Mouse (Mus musculus) hindbrain, embryonic 16.5 days (tissue): ENCODE data around the gene Lrrc8d. TPM values are rescaled to one million over a fixed set of nuclear protein-coding genes. Genes with fewer than 3 reads are reported as not detected.
A peak's percentile ranks its signal among the peaks of the same experiment; 100 is the strongest.

ENCODE experiments used
- ATAC-seq: fragments of 200-750 bp; cut with Nextera tagmentation; 2 replicates; pipeline ENCODE4 v1.8.0; 2017; ENCODE audit warnings: moderate TSS enrichment, moderate library complexity
- H3K27ac ChIP-seq: fragments of 300-500 bp; sonication (generic); 2 replicates; pipeline ENCODE4 v1.5.1; 2014; ENCODE audit warnings: low read depth, mild to moderate bottlenecking, control low read depth, low read length, moderate library complexity
- H3K27me3 ChIP-seq: fragments of 300-500 bp; sonication (generic); replicated peaks from 2 replicates; pipeline ENCODE4 v1.6.1; 2014; ENCODE audit warnings: low read length; ENCODE audit not compliant: control insufficient read depth, insufficient read depth
- H3K36me3 ChIP-seq: fragments of 300-500 bp; sonication (generic); 2 replicates; pipeline ENCODE4 v1.6.1; 2014; ENCODE audit warnings: mild to moderate bottlenecking, low read length, moderate library complexity, mixed read lengths; ENCODE audit not compliant: control insufficient read depth, insufficient read depth
- H3K4me1 ChIP-seq: fragments of 300-500 bp; sonication (generic); 2 replicates; pipeline ENCODE4 v1.6.1; 2014; ENCODE audit warnings: low read depth, low read length; ENCODE audit not compliant: control insufficient read depth, insufficient read depth
- H3K4me2 ChIP-seq: fragments of 300-500 bp; sonication (generic); 2 replicates; pipeline ENCODE4 v1.6.1; 2014; ENCODE audit warnings: mild to moderate bottlenecking, low read length, control low read depth, moderate library complexity
- H3K4me3 ChIP-seq: fragments of 300-500 bp; sonication (generic); 2 replicates; pipeline ENCODE4 v1.5.1; 2014; ENCODE audit warnings: mild to moderate bottlenecking, low read length, control low read depth, moderate library complexity
- H3K9ac ChIP-seq: fragments of 300-500 bp; sonication (generic); 2 replicates; pipeline ENCODE4 v1.6.1; 2014; ENCODE audit warnings: low read depth, mild to moderate bottlenecking, control low read depth, low read length, moderate library complexity
- H3K9me3 ChIP-seq: fragments of 300-500 bp; sonication (generic); 2 replicates; pipeline ENCODE4 v1.6.1; 2014; ENCODE audit warnings: mild to moderate bottlenecking, low read length, moderate library complexity; ENCODE audit not compliant: control insufficient read depth
- WGBS: fragments of 180-500 bp; shearing (Covaris S2); extraction: QIAGEN DNeasy Blood & Tissue Kit; methylation state at CpG from one replicate; pipeline ENCODE4 v1.1.7; 2014; 5-methylcytosine and 5-hydroxymethylcytosine counted together
- polyA plus RNA-seq: library from polyadenylated mRNA; unstranded; fragments of >200 nt; fragmentation: Nextera tagmentation; extraction: Ambion mirVana; gene quantifications from 2 replicates; pipeline ENCODE4 v1.2.1, GENCODE M21; 2015

Lrrc8d gene
- polyA plus RNA-seq, 1 experiment from 2014 or later, result 19.1 TPM

DNA sequence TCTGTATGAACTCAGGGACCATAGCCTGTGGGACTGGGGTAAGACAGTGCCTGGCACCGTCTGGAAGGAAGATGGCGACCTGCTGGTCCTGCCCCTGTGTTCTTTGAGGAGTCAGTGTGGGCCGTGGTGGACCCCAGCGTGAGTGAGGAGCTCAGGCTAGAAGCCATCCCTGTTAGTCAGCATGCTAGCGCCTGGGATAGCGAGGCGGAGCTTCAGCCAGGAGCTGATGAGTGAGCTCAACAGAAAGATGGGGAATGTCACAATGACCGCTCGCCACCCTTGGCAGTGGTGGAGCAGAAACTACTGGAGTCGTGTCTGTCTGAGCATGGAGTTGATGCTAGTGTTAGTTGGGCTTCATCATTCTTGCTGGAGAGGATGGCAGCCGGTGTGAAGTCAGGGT lies 109.3 kb downstream of the Lrrc8d start:
- no peak for ATAC-seq

DNA sequence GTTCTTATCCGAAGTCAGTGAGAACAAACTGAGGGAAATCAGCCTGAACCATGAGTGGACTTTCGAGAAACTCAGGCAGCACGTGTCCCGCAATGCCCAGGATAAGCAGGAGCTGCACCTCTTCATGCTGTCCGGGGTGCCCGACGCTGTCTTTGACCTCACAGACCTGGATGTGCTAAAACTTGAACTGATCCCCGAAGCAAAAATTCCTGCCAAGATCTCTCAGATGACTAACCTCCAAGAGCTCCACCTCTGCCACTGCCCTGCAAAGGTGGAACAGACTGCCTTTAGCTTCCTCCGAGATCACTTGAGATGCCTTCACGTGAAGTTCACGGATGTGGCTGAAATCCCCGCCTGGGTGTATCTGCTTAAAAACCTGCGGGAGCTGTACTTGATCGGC lies 113.3 kb downstream of the Lrrc8d start:
- no peak for ATAC-seq
- H3K27ac ChIP-seq, result no peak overlapping the region
- no peak overlapping the region for H3K4me3 ChIP-seq
- no peaks in the 10 kb centered on the region for H3K4me1 ChIP-seq
- peaks cover 21% of the 10 kb centered on the region for H3K9me3 ChIP-seq
- H3K4me2 ChIP-seq, result no peak overlapping the region
- no peaks in the 10 kb centered on the region for H3K27me3 ChIP-seq
- H3K36me3 ChIP-seq, result peaks cover 28% of the 10 kb centered on the region
- no peak overlapping the region for H3K9ac ChIP-seq
- 98% methylated on average over 14 of the region's 14 CpGs for WGBS

More for the DNA sequence above, 109.3 kb downstream of the Lrrc8d start:
- Histone ChIP-seq H3K27ac (no peak overlapping the region), H3K9me3 (peaks cover 21% of the 10 kb centered on the region), H3K36me3 (peaks cover 27% of the 10 kb centered on the region), H3K4me2 (no peak overlapping the region), H3K4me3 (no peak overlapping the region), H3K9ac (no peak overlapping the region), H3K4me1 (no peaks in the 10 kb centered on the region), H3K27me3 (no peaks in the 10 kb centered on the region)
- WGBS, result 85% methylated on average over 11 of the region's 11 CpGs

DNA sequence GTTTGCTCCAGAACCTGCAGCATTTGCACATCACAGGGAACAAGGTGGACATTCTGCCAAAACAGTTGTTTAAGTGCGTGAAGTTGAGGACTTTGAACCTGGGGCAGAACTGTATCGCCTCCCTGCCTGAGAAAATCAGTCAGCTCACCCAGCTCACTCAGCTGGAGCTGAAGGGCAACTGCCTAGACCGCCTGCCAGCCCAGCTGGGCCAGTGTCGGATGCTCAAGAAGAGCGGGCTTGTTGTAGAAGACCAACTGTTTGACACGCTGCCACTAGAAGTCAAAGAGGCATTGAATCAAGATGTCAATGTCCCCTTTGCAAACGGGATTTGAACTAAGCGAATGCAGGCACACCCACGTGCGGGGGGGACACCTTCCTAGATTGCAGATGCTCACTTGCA lies 114.2 kb downstream of the Lrrc8d start:
- Histone ChIP-seq H3K4me3 (no peak overlapping the region), H3K9me3 (peaks cover 21% of the 10 kb centered on the region), H3K27ac (no peak overlapping the region), H3K4me1 (no peaks in the 10 kb centered on the region), H3K4me2 (no peak overlapping the region), H3K36me3 (peaks cover 28% of the 10 kb centered on the region), H3K9ac (no peak overlapping the region), H3K27me3 (no peaks in the 10 kb centered on the region)
- no peak for ATAC-seq
- 93% methylated on average over 10 of the region's 10 CpGs for WGBS

DNA sequence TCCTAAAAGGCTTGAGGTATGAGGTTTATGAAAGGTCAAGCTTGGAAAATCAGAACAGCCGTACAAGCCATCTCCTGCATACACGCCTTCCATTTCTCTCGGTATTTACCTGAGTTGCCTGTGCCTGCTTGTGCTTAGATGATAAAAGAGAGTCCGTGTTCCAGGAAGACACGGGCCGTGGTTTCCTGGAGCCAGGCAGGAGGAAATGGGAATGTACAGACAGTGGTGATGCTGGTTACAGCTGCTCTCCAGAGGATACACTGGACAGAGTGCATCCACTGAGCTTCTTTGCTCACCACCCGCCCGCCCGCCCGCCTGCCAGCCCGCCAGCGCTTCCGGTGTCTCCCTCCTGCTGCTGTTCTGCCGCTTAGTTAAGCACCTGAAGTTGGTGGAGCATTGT lies 116.3 kb downstream of the Lrrc8d start:
- peaks cover 21% of the 10 kb centered on the region for H3K9me3 ChIP-seq
- no peak overlapping the region for H3K4me3 ChIP-seq
- H3K27me3 ChIP-seq, result no peaks in the 10 kb centered on the region
- no peak overlapping the region for H3K4me2 ChIP-seq
- no peak for ATAC-seq
- H3K27ac ChIP-seq, result no peak overlapping the region
- peaks cover 28% of the 10 kb centered on the region for H3K36me3 ChIP-seq
- 89% methylated on average over 14 of the region's 14 CpGs for WGBS
- H3K4me1 ChIP-seq, result no peaks in the 10 kb centered on the region
- H3K9ac ChIP-seq, result no peak overlapping the region

DNA sequence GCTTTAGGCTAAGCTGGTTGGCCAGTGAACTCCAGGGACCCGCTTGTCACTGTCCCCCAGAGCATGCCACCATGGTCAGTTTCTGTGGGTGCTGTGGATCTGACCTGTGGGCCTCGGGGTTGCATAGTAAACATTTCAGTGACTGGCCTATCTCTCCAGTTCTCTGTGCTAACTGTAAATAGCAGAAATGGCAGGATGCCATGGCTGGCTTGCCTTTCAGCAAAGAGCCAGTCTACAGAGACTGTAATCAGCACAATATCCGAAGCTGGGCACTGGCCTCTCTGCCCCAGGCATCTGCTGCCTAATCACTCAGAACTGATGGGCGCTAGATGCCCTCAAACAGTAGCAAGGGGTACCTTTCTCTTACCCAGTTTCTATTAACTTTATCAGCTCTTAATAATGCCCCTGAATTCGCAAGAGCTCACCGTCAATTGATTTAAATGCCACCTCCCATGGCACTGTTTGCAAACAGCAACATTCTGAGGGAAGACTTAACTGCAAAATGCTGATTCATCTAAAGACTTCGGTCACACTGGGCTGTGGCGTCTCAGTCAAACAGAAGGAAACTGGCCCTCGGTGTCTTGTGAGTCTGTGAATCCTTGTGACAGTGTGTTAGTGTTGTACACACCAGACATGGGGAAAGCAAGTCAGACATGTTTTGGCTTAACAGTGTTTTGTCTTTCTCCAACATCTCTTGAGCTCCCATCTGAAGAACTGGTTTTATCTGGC lies 117.6 kb downstream of the Lrrc8d start:
- H3K4me2 ChIP-seq, result no peak overlapping the region
- 59% methylated on average over 9 of the region's 9 CpGs for WGBS
- H3K27ac ChIP-seq, result no peak overlapping the region
- H3K27me3 ChIP-seq, result no peaks in the 10 kb centered on the region
- no peak overlapping the region for H3K9ac ChIP-seq
- peaks cover 11% of the 10 kb centered on the region for H3K9me3 ChIP-seq
- H3K36me3 ChIP-seq, result peaks cover 18% of the 10 kb centered on the region
- no peaks in the 10 kb centered on the region for H3K4me1 ChIP-seq
- H3K4me3 ChIP-seq, result no peak overlapping the region
- ATAC-seq, result peak; percentile 46; the same call in 1 of the 2 replicates

DNA sequence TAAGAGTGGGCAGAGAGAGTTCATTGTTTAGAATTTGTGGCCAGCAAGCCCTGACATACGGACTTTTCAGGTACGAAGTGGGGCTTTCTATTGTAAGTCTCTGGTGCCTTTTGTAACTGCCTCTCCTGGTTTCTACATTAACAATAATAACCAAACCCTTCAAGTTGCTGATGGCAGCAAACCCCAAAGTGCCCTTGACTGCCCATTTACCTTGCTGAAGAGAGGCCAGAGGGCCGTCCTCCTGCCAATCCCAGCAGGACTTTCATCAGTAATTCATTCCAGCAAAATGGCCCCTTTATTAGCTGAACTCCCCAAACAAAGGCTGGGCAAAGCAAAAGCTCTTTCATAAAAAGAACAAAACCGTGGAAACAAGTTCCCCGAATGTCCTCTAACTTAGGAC lies 118.6 kb downstream of the Lrrc8d start:
- H3K27me3 ChIP-seq, result no peaks in the 10 kb centered on the region
- peaks cover 8% of the 10 kb centered on the region for H3K36me3 ChIP-seq
- ATAC-seq, result no peak
- peaks cover 1% of the 10 kb centered on the region for H3K9me3 ChIP-seq
- WGBS, result 35% methylated on average over 5 of the region's 5 CpGs
- no peak overlapping the region for H3K4me3 ChIP-seq
- H3K4me1 ChIP-seq, result peaks cover 7% of the 10 kb centered on the region
- H3K4me2 ChIP-seq, result no peak overlapping the region
- H3K9ac ChIP-seq, result no peak overlapping the region
- no peak overlapping the region for H3K27ac ChIP-seq

DNA sequence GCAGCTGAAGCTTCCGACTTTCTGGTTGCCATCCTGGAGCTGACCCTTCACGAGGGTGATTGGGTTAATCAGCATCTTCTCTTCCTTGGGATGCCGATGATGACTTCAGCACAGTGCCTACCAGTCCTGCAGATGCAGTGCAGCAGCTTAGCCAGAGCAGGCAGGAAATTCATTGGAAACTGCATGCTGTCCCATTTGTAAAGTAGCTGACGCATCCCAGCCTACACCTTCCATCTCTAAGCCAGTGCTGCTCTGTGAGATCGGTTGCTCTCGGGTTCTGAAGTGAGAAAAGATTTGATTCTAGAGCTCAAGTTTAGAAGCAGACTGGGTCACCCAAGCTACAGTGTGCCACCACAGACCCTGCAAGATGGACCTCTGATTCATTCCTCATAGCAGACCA lies 121.6 kb downstream of the Lrrc8d start:
- Histone ChIP-seq H3K4me3 (no peak overlapping the region), H3K27ac (no peak overlapping the region), H3K9me3 (no peaks in the 10 kb centered on the region), H3K9ac (no peak overlapping the region), H3K4me2 (no peak overlapping the region), H3K4me1 (peaks cover 7% of the 10 kb centered on the region), H3K36me3 (no peaks in the 10 kb centered on the region), H3K27me3 (no peaks in the 10 kb centered on the region)
- ATAC-seq, result no peak
- 82% methylated on average over 6 of the region's 6 CpGs for WGBS

DNA sequence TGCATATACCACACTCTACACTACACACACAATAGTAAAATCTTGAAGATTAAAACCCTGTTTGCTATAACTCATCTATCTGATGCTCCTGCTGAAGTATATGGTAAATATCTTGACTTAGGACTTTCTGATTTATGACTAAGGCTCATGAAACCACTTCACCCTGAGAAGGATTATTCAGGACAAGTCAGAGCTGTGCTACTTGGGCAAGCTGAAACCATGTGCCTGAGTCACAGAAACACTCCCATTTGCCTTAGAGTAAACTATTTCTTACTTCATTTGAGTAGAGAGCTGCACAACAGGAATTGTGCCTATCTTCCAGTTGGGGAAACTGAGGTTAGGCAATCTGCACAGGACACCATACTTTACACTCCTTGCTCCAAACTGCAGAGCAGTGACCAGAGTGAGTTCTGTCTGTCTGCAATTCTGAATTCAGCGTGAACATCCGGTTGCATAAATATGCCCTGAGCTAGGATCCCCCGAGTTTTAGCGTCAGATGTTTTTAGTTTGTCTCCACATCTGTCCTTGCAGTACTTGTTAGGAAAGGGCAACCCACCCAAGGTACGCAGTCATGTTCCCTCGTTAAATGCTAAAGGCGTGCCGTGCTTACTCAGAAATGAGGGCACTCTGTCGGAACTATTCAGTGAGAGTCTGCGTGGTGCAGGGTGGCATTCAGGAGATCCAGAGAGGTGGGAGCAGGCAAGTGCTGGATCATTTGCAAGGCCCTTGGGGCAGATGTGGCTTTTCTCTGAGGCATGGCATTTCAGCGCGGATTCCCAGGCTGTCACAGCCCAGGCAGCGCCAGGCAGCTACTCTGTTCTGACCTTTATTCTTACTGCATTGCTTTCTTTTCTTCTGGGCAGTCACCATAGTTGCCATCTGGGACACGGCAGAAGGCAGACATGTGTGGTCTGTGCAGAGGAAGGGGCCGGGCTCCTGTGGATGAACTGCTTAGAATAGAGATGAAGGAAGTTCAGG lies 123.0 kb downstream of the Lrrc8d start:
- H3K9me3 ChIP-seq, result no peaks in the 10 kb centered on the region
- no peak overlapping the region for H3K27ac ChIP-seq
- ATAC-seq, result peak; percentile 59
- no peak overlapping the region for H3K4me3 ChIP-seq
- H3K27me3 ChIP-seq, result no peaks in the 10 kb centered on the region
- peak overlapping the region; percentile 8; the same call in 1 of the 2 replicates for H3K4me2 ChIP-seq
- peak overlapping the region; percentile 36; the same call in 1 of the 2 replicates for H3K9ac ChIP-seq
- 34% methylated on average over 15 of the region's 15 CpGs for WGBS
- peaks cover 7% of the 10 kb centered on the region for H3K4me1 ChIP-seq
- H3K36me3 ChIP-seq, result no peaks in the 10 kb centered on the region

DNA sequence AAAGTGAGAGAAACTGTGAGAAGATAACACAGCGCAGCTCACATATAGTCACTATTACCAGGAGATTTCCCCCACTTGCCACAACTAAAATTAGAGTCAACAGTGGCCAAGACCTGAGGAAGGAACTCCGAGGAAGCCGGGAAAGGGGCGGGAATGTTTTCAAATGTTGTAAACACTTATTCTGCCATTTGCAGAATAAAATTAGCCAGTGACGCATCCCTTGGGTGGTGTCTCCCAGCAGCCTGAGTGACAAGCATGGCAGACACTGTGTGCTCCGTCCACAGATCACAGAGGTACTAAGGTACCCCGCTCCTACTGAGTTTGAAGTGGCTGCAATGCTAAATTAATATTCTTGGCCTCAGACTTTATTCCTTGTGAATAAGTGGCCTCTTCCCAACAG lies 124.5 kb downstream of the Lrrc8d start:
- WGBS, result 84% methylated on average over 7 of the region's 7 CpGs
- Histone ChIP-seq H3K9ac (no peak overlapping the region), H3K36me3 (no peaks in the 10 kb centered on the region), H3K27ac (no peak overlapping the region), H3K9me3 (no peaks in the 10 kb centered on the region), H3K4me2 (no peak overlapping the region), H3K4me3 (no peak overlapping the region), H3K27me3 (no peaks in the 10 kb centered on the region), H3K4me1 (peaks cover 7% of the 10 kb centered on the region)
- ATAC-seq, result no peak
